Mouse (Mus musculus) embryo, embryonic 10.5 days (tissue): ENCODE measurements around the gene Tbx6.

Experiments
- DNase-seq: peaks from one replicate; pipeline ENCODE4 v3.0.0-alpha.2; 2015; ENCODE audit warnings: low spot score

Gene Tbx6

GRCm38 (mm10) chr7:126780971-126781635 is at the start of gene Tbx6:
Gene Tbx6 (plus strand): TSS chr7:126781483.
- no peak for DNase-seq

GRCm38 (mm10) chr7:126736122-126736521 is 45.2 kb upstream of the Tbx6 start:
- DNase-seq: no peak

- no peak for DNase-seq
Measured at GRCm38 (mm10) chr7:126739551-126739950, 41.7 kb upstream of the Tbx6 start.

- no peak for DNase-seq
Measured at GRCm38 (mm10) chr7:126740132-126740735, 41.0 kb upstream of the Tbx6 start.

- DNase-seq: no peak
Measured at GRCm38 (mm10) chr7:126740977-126741376, 40.3 kb upstream of the Tbx6 start.

- DNase-seq: no peak
Measured at GRCm38 (mm10) chr7:126741452-126741851, 39.8 kb upstream of the Tbx6 start.

- no peak for DNase-seq
Measured at GRCm38 (mm10) chr7:126741964-126742482, 39.3 kb upstream of the Tbx6 start.

- DNase-seq: no peak
Measured at GRCm38 (mm10) chr7:126746066-126746465, 35.2 kb upstream of the Tbx6 start.

- no peak for DNase-seq
Measured at GRCm38 (mm10) chr7:126746798-126747197, 34.5 kb upstream of the Tbx6 start.

GRCm38 (mm10) chr7:126748824-126749223 is 32.5 kb upstream of the Tbx6 start:
- no peak for DNase-seq

- no peak for DNase-seq
Measured at GRCm38 (mm10) chr7:126749582-126750343, 31.5 kb upstream of the Tbx6 start.

- DNase-seq: peak; percentile 94
Measured at GRCm38 (mm10) chr7:126754866-126755265, 26.4 kb upstream of the Tbx6 start.

- no peak for DNase-seq
Measured at GRCm38 (mm10) chr7:126758539-126758938, 22.7 kb upstream of the Tbx6 start.

- peak; percentile 96 for DNase-seq
Measured at GRCm38 (mm10) chr7:126759050-126759671, 22.1 kb upstream of the Tbx6 start, which contains the start of gene Mapk3. Gene Mapk3 (plus strand): TSS chr7:126759601.

GRCm38 (mm10) chr7:126759672-126760390 is 21.5 kb upstream of the Tbx6 start:
- DNase-seq: no peak

- DNase-seq: peak; percentile 51
Measured at GRCm38 (mm10) chr7:126760391-126760802, 20.9 kb upstream of the Tbx6 start.

- no peak for DNase-seq
Measured at GRCm38 (mm10) chr7:126760956-126761355, 20.3 kb upstream of the Tbx6 start.

GRCm38 (mm10) chr7:126761529-126762067 is 19.7 kb upstream of the Tbx6 start:
- DNase-seq: no peak

- no peak for DNase-seq
Measured at GRCm38 (mm10) chr7:126762471-126763008, 18.7 kb upstream of the Tbx6 start.

GRCm38 (mm10) chr7:126765540-126765939 is 15.7 kb upstream of the Tbx6 start:
- DNase-seq: no peak

GRCm38 (mm10) chr7:126766201-126766600 is 15.1 kb upstream of the Tbx6 start, which contains the start of gene Gdpd3:
Gene Gdpd3 (plus strand): TSS chr7:126766334.
- no peak for DNase-seq
